Mouse (Mus musculus) lung, postnatal 0 days (tissue): ENCODE data around the gene Ppp1r1a. TPM values are rescaled to one million over a fixed set of nuclear protein-coding genes. Genes with fewer than 3 reads are reported as not detected.

Experiments used
- ATAC-seq: fragments of 200-750 bp; cut with Nextera tagmentation; 2 replicates; pipeline ENCODE4 v1.8.0; 2017; ENCODE audit warnings: moderate library complexity
- DNase-seq: peaks from one replicate; pipeline ENCODE4 v3.0.0-alpha.2; 2016; ENCODE audit warnings: low spot score
- H3K27ac ChIP-seq: fragments of 300-500 bp; sonication (generic); 2 replicates; pipeline ENCODE4 v1.5.1; 2014; ENCODE audit warnings: antibody characterized with exemption, mild to moderate bottlenecking, low read length, mixed read lengths
- H3K27me3 ChIP-seq: fragments of 300-500 bp; sonication (generic); replicated peaks from 2 replicates; pipeline ENCODE4 v1.6.1; 2014; ENCODE audit warnings: low read length, mixed read lengths; ENCODE audit not compliant: insufficient read depth
- H3K36me3 ChIP-seq: fragments of 300-500 bp; sonication (generic); 2 replicates; pipeline ENCODE4 v1.6.1; 2014; ENCODE audit warnings: low read length, mixed read lengths; ENCODE audit not compliant: insufficient read depth
- H3K4me1 ChIP-seq: fragments of 300-500 bp; sonication (generic); 2 replicates; pipeline ENCODE4 v1.6.1; 2014; ENCODE audit warnings: antibody characterized with exemption, low read depth, low read length, mixed read lengths; ENCODE audit not compliant: insufficient read depth
- H3K4me2 ChIP-seq: fragments of 300-500 bp; sonication (generic); replicated peaks from 2 replicates; pipeline ENCODE4 v1.6.1; 2014; ENCODE audit warnings: low read depth, mild to moderate bottlenecking, low read length, moderate library complexity, mixed read lengths
- H3K4me3 ChIP-seq: fragments of 300-500 bp; sonication (generic); 2 replicates; pipeline ENCODE4 v1.5.1; 2014; ENCODE audit warnings: low read depth, low read length
- H3K9ac ChIP-seq: fragments of 300-500 bp; sonication (generic); replicated peaks from 2 replicates; pipeline ENCODE4 v1.6.1; 2014; ENCODE audit warnings: low read depth, mild to moderate bottlenecking
- H3K9me3 ChIP-seq: fragments of 300-500 bp; sonication (generic); 2 replicates; pipeline ENCODE4 v1.6.1; 2016; ENCODE audit warnings: low read length, mixed read lengths
- CTCF ChIP-seq: IDR thresholded peaks from 2 replicates; pipeline ENCODE4 v1.5.1; 2016; ENCODE audit warnings: antibody characterized with exemption, mild to moderate bottlenecking
- EP300 ChIP-seq: IDR thresholded peaks from 2 replicates; pipeline ENCODE4 v1.6.1; 2016; ENCODE audit warnings: antibody characterized with exemption, mild to moderate bottlenecking, control low read depth
- WGBS: fragments of 180-500 bp; shearing (Covaris S2); extraction: QIAGEN DNeasy Blood & Tissue Kit; methylation state at CpG from one replicate; pipeline ENCODE4 v1.1.7; 2014; 5-methylcytosine and 5-hydroxymethylcytosine counted together
- polyA plus RNA-seq: library from polyadenylated mRNA; unstranded; fragments of >200 nt; fragmentation: Nextera tagmentation; extraction: Ambion mirVana; gene quantifications from 2 replicates; pipeline ENCODE4 v1.2.1, GENCODE M21; 2015

Ppp1r1a gene
- polyA plus RNA-seq, 1 experiment from 2014 or later = 7.0 TPM

DNA sequence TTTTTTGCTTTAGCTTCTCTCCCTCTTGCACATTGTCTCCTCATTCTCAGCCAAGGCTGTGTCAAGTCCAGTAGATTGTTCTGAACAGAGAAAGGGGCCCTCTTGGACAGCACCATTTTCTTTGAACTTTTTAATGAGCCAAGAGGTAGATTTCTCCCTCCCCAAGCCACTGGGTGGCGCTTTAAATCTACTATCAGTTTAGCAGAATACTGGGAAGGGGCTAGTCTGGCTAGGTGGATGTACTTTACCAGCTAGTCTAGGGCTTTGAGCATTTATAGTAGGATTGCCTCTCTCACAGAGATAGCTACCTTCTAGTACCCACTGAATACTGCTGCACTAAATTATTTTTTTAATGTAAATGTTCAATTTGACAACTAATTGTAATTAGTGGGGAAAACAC, 55.3 kb downstream of the Ppp1r1a start:
- Histone ChIP-seq H3K9me3 (no peaks in the 10 kb centered on the region), H3K4me3 (no peak overlapping the region), H3K4me1 (no peaks in the 10 kb centered on the region), H3K36me3 (no peaks in the 10 kb centered on the region), H3K9ac (no peak overlapping the region), H3K27ac (no peak overlapping the region), H3K27me3 (no peaks in the 10 kb centered on the region), H3K4me2 (no peak overlapping the region)
- DNase-seq = no peak
- no peak for TF ChIP-seq EP300
- peak; percentile 56 for TF ChIP-seq CTCF
- 0% methylated on average over 1 of the region's 1 CpGs for WGBS
- ATAC-seq = no peak

Other genes with a start within 250 kb of the Ppp1r1a start
- gene Gpr84, start 227.4 kb downstream of the Ppp1r1a start, polyA plus RNA-seq = 0.67 and 2.2 TPM in 2 replicates
- gene Zfp385a, start 197.9 kb downstream of the Ppp1r1a start, polyA plus RNA-seq = 5.0 and 6.5 TPM in 2 replicates
- 30.0 and 31.2 TPM in 2 replicates for gene Itga5, start 171.2 kb downstream of the Ppp1r1a start, polyA plus RNA-seq
- not detected in 2 replicates for gene Gtsf1, start 107.5 kb downstream of the Ppp1r1a start, polyA plus RNA-seq
- not detected in 2 replicates for gene Gtsf2, start 89.5 kb downstream of the Ppp1r1a start, polyA plus RNA-seq
- 3.5 and 3.7 TPM in 2 replicates for gene Nckap1l, start 84.2 kb downstream of the Ppp1r1a start, polyA plus RNA-seq
- gene Pde1b, start 35.0 kb downstream of the Ppp1r1a start, polyA plus RNA-seq = 2.1 and 2.2 TPM in 2 replicates
- gene Glycam1, start 27.1 kb upstream of the Ppp1r1a start, polyA plus RNA-seq = 17.9 TPM in 1 of 2 replicates, not detected in the other
- gene Mucl1, start 217.5 kb upstream of the Ppp1r1a start, polyA plus RNA-seq = not detected in 2 replicates